ENCODE assay signal across 8 mouse cellular contexts in the genomic region with DNA sequence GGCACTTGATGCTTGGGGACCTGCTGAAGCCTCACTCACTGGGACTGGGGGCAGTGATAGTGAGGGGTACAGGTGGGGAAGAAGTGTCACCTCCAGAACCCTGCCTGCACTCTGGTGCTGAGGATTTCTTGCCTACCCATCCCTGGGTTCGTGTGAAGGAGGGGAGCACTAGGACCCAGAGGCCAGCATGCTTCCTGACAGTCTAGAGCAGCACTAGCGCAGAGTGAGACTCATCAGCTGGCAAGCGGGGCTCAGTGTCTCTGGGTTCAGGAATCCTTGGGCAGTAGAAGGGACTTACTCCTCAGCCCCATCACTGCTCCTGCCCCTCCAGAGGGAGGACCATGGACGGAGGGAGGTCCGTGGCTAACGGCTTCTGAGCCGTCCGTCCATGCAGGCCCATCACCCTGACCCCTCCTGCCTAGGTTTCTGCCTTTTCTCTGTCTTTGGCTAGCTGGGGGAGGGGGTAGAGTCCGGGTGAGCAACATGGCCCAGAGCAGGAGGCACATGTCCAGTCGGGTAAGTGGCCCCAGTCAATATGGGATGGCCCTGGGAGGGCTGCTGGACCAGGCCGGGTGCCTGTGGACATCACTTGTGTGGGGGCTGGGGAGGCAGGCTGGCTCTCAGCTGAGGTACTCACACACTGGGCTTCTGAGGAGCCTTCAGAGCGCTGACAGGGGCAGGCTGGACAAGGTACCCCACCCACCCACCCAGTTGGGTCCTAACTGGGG. TPM values are rescaled to one million over a fixed set of nuclear protein-coding genes. Genes with fewer than 3 reads are reported as not detected.
DNase-seq lines count a peak whose midpoint lies in the region; ATAC-seq lines count a peak whose summit lies in the region.

No protein-coding gene starts in this region.

- H3K27ac ChIP-seq in kidney, embryonic 16.5 days (ENCODE audit: low read length): no peak overlapping the region
- H3K27ac ChIP-seq in heart, embryonic 15.5 days: no peak overlapping the region
- no peak overlapping the region for H3K27ac ChIP-seq in neural tube, embryonic 12.5 days

- no peak for DNase-seq in kidney, adult 9 months
- DNase-seq in cerebellum, postnatal 14 days: peak; percentile 73 to 76
- DNase-seq in left cerebral cortex, postnatal 14 days (ENCODE audit: low spot score in 2 of 2): peak; percentile 73 to 79
- no peak for DNase-seq in spleen, adult 18-20 months
- DNase-seq in adipocyte (ENCODE audit: low spot score): no peak

- intact Hi-C loops in left cerebral cortex, postnatal 14 days (cut with DNase I): no loop called here

- H3K9ac ChIP-seq in kidney, embryonic 16.5 days (replicated peaks; ENCODE audit: low read length): peak overlapping the region; percentile 22; the same call in 1 of the 2 replicates
- H3K9ac ChIP-seq in heart, embryonic 15.5 days: peak overlapping the region; percentile 50
- peak overlapping the region; percentile 53 for H3K9ac ChIP-seq in neural tube, embryonic 12.5 days

- peak overlapping the region; percentile 55 for H3K4me2 ChIP-seq in kidney, embryonic 16.5 days (replicated peaks; ENCODE audit: low read depth, low read length)
- H3K4me2 ChIP-seq in heart, embryonic 15.5 days: peak overlapping the region; percentile 65
- H3K4me2 ChIP-seq in neural tube, embryonic 12.5 days (replicated peaks): peak overlapping the region; percentile 64

- ATAC-seq in kidney, embryonic 16.5 days (ENCODE audit: low FRiP score, low TSS enrichment): peak; percentile 77
- ATAC-seq in heart, embryonic 15.5 days (replicated peaks; ENCODE audit: insufficient number of reproducible peaks, insufficient read depth, low FRiP score, low read depth): peak; percentile 42; the same call in 1 of the 2 replicates
- peak; percentile 74 for ATAC-seq in neural tube, embryonic 12.5 days (ENCODE audit: low FRiP score, low read depth)

- H3K4me3 ChIP-seq in kidney, embryonic 16.5 days (ENCODE audit: low read length): peak overlapping the region; percentile 26
- H3K4me3 ChIP-seq in heart, embryonic 15.5 days: peak overlapping the region; percentile 35
- H3K4me3 ChIP-seq in neural tube, embryonic 12.5 days: peak overlapping the region; percentile 35

- 21% methylated on average over 12 of the region's 12 CpGs for WGBS in kidney, embryonic 16.5 days
- WGBS in heart, embryonic 15.5 days: 29% methylated on average over 12 of the region's 12 CpGs
- 12% methylated on average over 12 of the region's 12 CpGs for WGBS in neural tube, embryonic 12.5 days

- peaks cover 19% of the 10 kb centered on the region for H3K36me3 ChIP-seq in kidney, embryonic 16.5 days (ENCODE audit: insufficient read depth, low read length)
- peaks cover 27% of the 10 kb centered on the region for H3K36me3 ChIP-seq in heart, embryonic 15.5 days
- peaks cover 32% of the 10 kb centered on the region for H3K36me3 ChIP-seq in neural tube, embryonic 12.5 days

- H3K27me3 ChIP-seq in kidney, embryonic 16.5 days (ENCODE audit: insufficient read depth, low read length): no peaks in the 10 kb centered on the region
- no peaks in the 10 kb centered on the region for H3K27me3 ChIP-seq in heart, embryonic 15.5 days
- H3K27me3 ChIP-seq in neural tube, embryonic 12.5 days (replicated peaks): no peaks in the 10 kb centered on the region

- H3K9me3 ChIP-seq in kidney, embryonic 16.5 days (ENCODE audit: low read length): no peaks in the 10 kb centered on the region
- H3K9me3 ChIP-seq in heart, embryonic 15.5 days (replicated peaks): no peaks in the 10 kb centered on the region
- H3K9me3 ChIP-seq in neural tube, embryonic 12.5 days: no peaks in the 10 kb centered on the region

- H3K4me1 ChIP-seq in kidney, embryonic 16.5 days (ENCODE audit: insufficient read depth, low read length): peaks cover 13% of the 10 kb centered on the region
- peaks cover 15% of the 10 kb centered on the region for H3K4me1 ChIP-seq in heart, embryonic 15.5 days (replicated peaks)
- peaks cover 17% of the 10 kb centered on the region for H3K4me1 ChIP-seq in neural tube, embryonic 12.5 days

RNA-seq across cellular contexts. Expression of a gene that starts 13.8 kb away (rescaled TPM):
- polyA plus RNA-seq in kidney, embryonic 16.5 days (2015; fragmentation: Nextera tagmentation; extraction: Ambion mirVana): 97.7 and 101 TPM in 2 replicates
- 60.3 and 82.8 TPM in 2 replicates for polyA plus RNA-seq in heart, embryonic 15.5 days (2015; fragmentation: Nextera tagmentation; extraction: Ambion mirVana)
- total RNA-seq in left cerebral cortex, postnatal 14 days (2021): 100 to 1,000 TPM; 341 to 348 TPM
- polyA plus RNA-seq in neural tube, embryonic 12.5 days (2016; fragmentation: Nextera tagmentation; extraction: Ambion mirVana): 181 and 196 TPM in 2 replicates

RNA-seq across cellular contexts. Expression of a gene that starts 23.4 kb away (rescaled TPM):
- 2.6 and 2.8 TPM in 2 replicates for polyA plus RNA-seq in kidney, embryonic 16.5 days (2015; fragmentation: Nextera tagmentation; extraction: Ambion mirVana)
- 0.91 and 1.6 TPM in 2 replicates for polyA plus RNA-seq in heart, embryonic 15.5 days (2015; fragmentation: Nextera tagmentation; extraction: Ambion mirVana)
- 10 to 100 TPM; 31.4 to 32.5 TPM for total RNA-seq in left cerebral cortex, postnatal 14 days (2021)
- 2.6 TPM in 2 replicates for polyA plus RNA-seq in neural tube, embryonic 12.5 days (2016; fragmentation: Nextera tagmentation; extraction: Ambion mirVana)

RNA-seq across cellular contexts. Expression of a gene that starts 23.4 kb away (rescaled TPM):
- polyA plus RNA-seq in kidney, embryonic 16.5 days (2015; fragmentation: Nextera tagmentation; extraction: Ambion mirVana): 7.7 and 8.0 TPM in 2 replicates
- 3.4 and 4.3 TPM in 2 replicates for polyA plus RNA-seq in heart, embryonic 15.5 days (2015; fragmentation: Nextera tagmentation; extraction: Ambion mirVana)
- total RNA-seq in left cerebral cortex, postnatal 14 days (2021): 10 to 100 TPM; 29.0 to 31.6 TPM
- polyA plus RNA-seq in neural tube, embryonic 12.5 days (2016; fragmentation: Nextera tagmentation; extraction: Ambion mirVana): 11.5 and 13.5 TPM in 2 replicates

RNA-seq across cellular contexts. Expression of a gene that starts 40.1 kb away (rescaled TPM):
- polyA plus RNA-seq in kidney, embryonic 16.5 days (2015; fragmentation: Nextera tagmentation; extraction: Ambion mirVana): 0.72 and 0.91 TPM in 2 replicates
- 0.22 and 0.28 TPM in 2 replicates for polyA plus RNA-seq in heart, embryonic 15.5 days (2015; fragmentation: Nextera tagmentation; extraction: Ambion mirVana)
- 1 to 10 TPM; 1.1 TPM for total RNA-seq in left cerebral cortex, postnatal 14 days (2021)
- polyA plus RNA-seq in neural tube, embryonic 12.5 days (2016; fragmentation: Nextera tagmentation; extraction: Ambion mirVana): 0.18 and 0.34 TPM in 2 replicates

RNA-seq across cellular contexts. Expression of a gene that starts 44.3 kb away (rescaled TPM):
- polyA plus RNA-seq in kidney, embryonic 16.5 days (2015; fragmentation: Nextera tagmentation; extraction: Ambion mirVana): 43.0 and 43.9 TPM in 2 replicates
- polyA plus RNA-seq in heart, embryonic 15.5 days (2015; fragmentation: Nextera tagmentation; extraction: Ambion mirVana): 19.3 and 26.2 TPM in 2 replicates
- total RNA-seq in left cerebral cortex, postnatal 14 days (2021): 10 to 100 TPM; 55.2 to 62.4 TPM
- polyA plus RNA-seq in neural tube, embryonic 12.5 days (2016; fragmentation: Nextera tagmentation; extraction: Ambion mirVana): 33.7 and 38.0 TPM in 2 replicates

Comparison
In these comparisons a context has a peak if more than half of its experiments do, and no peak if none do; other contexts are left out.
1. DNase-seq: peak in cerebellum, postnatal 14 days (2 of 2) and left cerebral cortex, postnatal 14 days (2 of 2); none in kidney, adult 9 months (single experiment), spleen, adult 18-20 months (0 of 2) and adipocyte (single experiment).
2. Peak in every context shown above with its lines, with median percentiles within 50 percentile points of each other: ATAC-seq, H3K4me2 ChIP-seq, H3K4me3 ChIP-seq and H3K9ac ChIP-seq.